Mouse (Mus musculus) neural tube, embryonic 15.5 days (tissue): ENCODE data around the gene Rbks. TPM values are rescaled to one million over a fixed set of nuclear protein-coding genes. Genes with fewer than 3 reads are reported as not detected.
A peak's percentile ranks its signal among the peaks of the same experiment; 100 is the strongest.
"Not testable (repeated sequence)": the region's sequence is repeated elsewhere in the genome, so short reads cannot be mapped to it uniquely, and the experiment has no call there.

Experiments
- ATAC-seq: fragments of 200-750 bp; cut with Nextera tagmentation; 2 replicates; pipeline ENCODE4 v1.8.0; 2017; ENCODE audit warnings: mild to moderate bottlenecking, moderate TSS enrichment, moderate library complexity; ENCODE audit not compliant: low FRiP score
- H3K27ac ChIP-seq: fragments of 300-500 bp; sonication (generic); replicated peaks from 2 replicates; pipeline ENCODE4 v1.5.1; 2015; ENCODE audit warnings: mild to moderate bottlenecking, inconsistent platforms
- H3K27me3 ChIP-seq: fragments of 300-500 bp; sonication (generic); replicated peaks from 2 replicates; pipeline ENCODE4 v1.6.1; 2015; ENCODE audit warnings: inconsistent platforms
- H3K36me3 ChIP-seq: fragments of 300-500 bp; sonication (generic); 2 replicates; pipeline ENCODE4 v1.6.1; 2015; ENCODE audit warnings: inconsistent platforms
- H3K4me1 ChIP-seq: fragments of 300-500 bp; sonication (generic); 2 replicates; pipeline ENCODE4 v1.6.1; 2015; ENCODE audit warnings: inconsistent platforms
- H3K4me2 ChIP-seq: fragments of 300-500 bp; sonication (generic); 2 replicates; pipeline ENCODE4 v1.6.1; 2015; ENCODE audit warnings: inconsistent platforms, mild to moderate bottlenecking, moderate library complexity
- H3K4me3 ChIP-seq: fragments of 300-500 bp; sonication (generic); replicated peaks from 2 replicates; pipeline ENCODE4 v1.5.1; 2015; ENCODE audit warnings: mild to moderate bottlenecking, inconsistent platforms
- H3K9ac ChIP-seq: fragments of 300-500 bp; sonication (generic); replicated peaks from 2 replicates; pipeline ENCODE4 v1.6.1; 2015; ENCODE audit warnings: mild to moderate bottlenecking, inconsistent platforms
- H3K9me3 ChIP-seq: fragments of 300-500 bp; sonication (generic); replicated peaks from 2 replicates; pipeline ENCODE4 v1.6.1; 2016; ENCODE audit warnings: inconsistent platforms
- WGBS: fragments of 180-500 bp; shearing (Covaris S2); methylation state at CpG from one replicate; pipeline ENCODE4 v1.1.7; 2015; ENCODE audit warnings: mixed read lengths; 5-methylcytosine and 5-hydroxymethylcytosine counted together
- polyA plus RNA-seq: library from polyadenylated mRNA; unstranded; fragments of >200 nt; fragmentation: Nextera tagmentation; extraction: Ambion mirVana; gene quantifications from 2 replicates; pipeline ENCODE4 v1.2.1, GENCODE M21; 2015

Rbks gene
- polyA plus RNA-seq, 1 experiment from 2014 or later, result 2.3 TPM

DNA sequence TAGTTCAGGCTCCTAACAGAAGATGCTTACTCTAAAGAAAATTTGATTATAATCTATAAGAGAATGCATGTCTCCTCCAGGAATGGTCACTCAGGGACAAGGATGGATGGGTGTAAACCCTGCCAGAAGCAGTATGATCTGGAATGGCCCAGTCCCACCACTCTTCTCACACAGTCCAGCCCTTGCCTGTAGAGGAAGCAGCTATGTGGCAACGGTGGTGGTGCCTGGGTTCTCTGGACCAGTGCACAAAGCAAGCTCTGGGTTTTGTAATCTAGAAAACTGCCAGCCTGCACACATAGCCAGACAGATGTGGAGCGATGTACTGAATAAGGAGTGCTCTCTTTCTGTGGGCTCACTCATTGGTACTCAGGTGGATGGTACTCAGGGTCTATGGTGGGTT is 56.9 kb downstream of the Rbks start:
- Histone ChIP-seq H3K9me3 (no peaks in the 10 kb centered on the region), H3K36me3 (no peaks in the 10 kb centered on the region), H3K27me3 (no peaks in the 10 kb centered on the region), H3K4me2 (no peak overlapping the region), H3K4me1 (no peaks in the 10 kb centered on the region), H3K27ac (no peak overlapping the region), H3K4me3 (no peak overlapping the region), H3K9ac (no peak overlapping the region)
- 96% methylated on average over 2 of the region's 2 CpGs for WGBS
- no peak for ATAC-seq

DNA sequence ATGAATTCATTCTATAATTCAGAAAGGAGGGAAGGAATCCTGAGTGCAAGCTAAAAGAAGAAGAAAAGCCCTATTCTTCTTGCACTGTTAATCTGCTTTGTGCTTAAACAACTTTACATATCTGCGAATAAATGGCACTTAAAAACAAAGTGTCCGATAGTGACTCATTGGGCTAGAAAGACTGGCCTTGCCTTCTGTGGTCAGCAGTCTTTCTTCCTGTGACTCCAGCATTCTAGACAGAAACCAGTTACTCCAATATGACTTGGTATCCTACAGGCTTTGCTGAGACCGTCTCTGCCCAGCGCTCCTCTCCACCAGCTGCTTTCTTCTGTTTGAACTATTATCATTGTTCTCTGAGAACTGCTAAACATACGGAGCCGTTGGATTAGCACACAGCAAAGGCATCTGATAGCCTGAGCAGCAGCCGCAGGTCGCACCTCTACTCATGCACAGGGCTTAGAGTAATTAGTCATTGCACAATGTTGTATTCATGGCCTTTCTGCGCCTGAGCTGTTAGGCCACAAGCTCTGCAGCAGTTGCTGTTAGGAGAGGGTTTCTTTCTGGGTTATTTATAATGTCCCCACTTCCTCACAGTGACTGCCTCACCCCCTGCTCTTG is 60.7 kb downstream of the Rbks start:
- no peak overlapping the region for H3K4me3 ChIP-seq
- H3K27ac ChIP-seq, result no peak overlapping the region
- H3K27me3 ChIP-seq, result no peaks in the 10 kb centered on the region
- 63% methylated on average over 9 of the region's 9 CpGs for WGBS
- no peak overlapping the region for H3K4me2 ChIP-seq
- no peaks in the 10 kb centered on the region for H3K36me3 ChIP-seq
- no peaks in the 10 kb centered on the region for H3K4me1 ChIP-seq
- ATAC-seq, result no peak
- no peaks in the 10 kb centered on the region for H3K9me3 ChIP-seq
- H3K9ac ChIP-seq, result no peak overlapping the region

DNA sequence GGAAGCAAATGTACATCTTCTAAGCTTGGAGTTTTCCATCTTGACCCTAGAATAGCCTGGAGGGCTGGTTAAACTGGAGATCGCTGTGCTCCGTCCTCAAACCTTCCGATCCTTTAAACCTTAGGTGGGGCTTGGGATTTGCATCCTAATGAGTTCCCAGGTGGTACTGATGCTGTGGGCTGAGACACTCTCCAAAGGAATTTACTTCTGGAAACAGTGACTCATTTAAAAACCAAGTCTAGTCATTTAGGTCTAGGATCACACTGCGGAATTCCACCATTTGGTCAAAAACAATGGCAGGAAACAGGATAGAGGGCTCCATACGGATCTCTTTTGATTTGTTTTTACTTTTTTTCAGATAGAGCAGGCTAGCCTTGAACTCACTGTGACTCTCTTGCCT is 62.7 kb downstream of the Rbks start:
- Histone ChIP-seq H3K27ac (no peak overlapping the region), H3K36me3 (no peaks in the 10 kb centered on the region), H3K9ac (no peak overlapping the region), H3K9me3 (no peaks in the 10 kb centered on the region), H3K4me2 (no peak overlapping the region), H3K4me3 (no peak overlapping the region), H3K4me1 (no peaks in the 10 kb centered on the region), H3K27me3 (no peaks in the 10 kb centered on the region)
- ATAC-seq, result no peak
- 75% methylated on average over 5 of the region's 5 CpGs for WGBS

DNA sequence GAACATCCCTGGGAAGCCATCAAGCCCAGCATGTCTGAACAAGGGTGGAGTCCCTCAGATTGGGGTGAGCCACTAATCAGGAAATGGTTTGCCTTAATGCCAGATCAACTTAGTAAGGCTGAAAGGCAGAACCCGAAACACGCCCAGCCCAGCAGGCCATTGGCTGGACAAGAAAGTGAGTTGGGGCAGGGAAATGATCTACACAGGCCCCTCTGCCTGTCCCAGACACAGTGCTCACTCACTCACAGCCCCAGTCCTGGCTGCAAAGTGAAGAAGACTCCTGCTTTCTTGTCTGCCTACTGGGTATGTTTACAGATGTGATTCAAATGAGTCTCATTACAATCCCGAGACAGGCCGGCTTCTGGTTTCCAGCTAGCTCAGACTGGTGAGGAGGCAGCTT is 63.3 kb downstream of the Rbks start:
- no peak overlapping the region for H3K27ac ChIP-seq
- WGBS, result 78% methylated on average over 4 of the region's 4 CpGs
- H3K4me1 ChIP-seq, result no peaks in the 10 kb centered on the region
- H3K9me3 ChIP-seq, result no peaks in the 10 kb centered on the region
- ATAC-seq, result no peak
- H3K27me3 ChIP-seq, result no peaks in the 10 kb centered on the region
- H3K9ac ChIP-seq, result no peak overlapping the region
- H3K4me3 ChIP-seq, result no peak overlapping the region
- H3K4me2 ChIP-seq, result no peak overlapping the region
- no peaks in the 10 kb centered on the region for H3K36me3 ChIP-seq

DNA sequence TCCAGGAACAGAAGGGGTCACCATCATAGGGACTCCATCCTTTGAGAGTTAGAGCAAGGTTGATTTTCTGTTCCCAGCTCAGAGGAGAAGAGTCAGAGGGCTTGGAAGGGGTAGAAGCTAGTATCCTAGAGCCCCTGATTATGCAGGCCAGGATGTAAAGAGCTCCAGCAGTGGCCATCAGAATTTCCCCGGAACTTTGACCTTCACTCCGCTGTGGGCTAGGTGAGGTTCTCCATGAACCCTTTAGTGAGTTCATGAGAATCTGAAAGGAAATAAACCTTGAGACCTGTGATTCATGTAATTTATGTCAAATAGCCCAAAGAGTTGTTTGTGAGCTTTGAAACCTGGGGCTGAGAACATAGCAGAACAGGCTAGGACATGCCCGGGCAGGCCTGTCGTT is 66.3 kb downstream of the Rbks start:
- H3K4me1 ChIP-seq, H3K27ac ChIP-seq, H3K9ac ChIP-seq, H3K27me3 ChIP-seq, ATAC-seq, H3K9me3 ChIP-seq, H3K4me2 ChIP-seq, H3K4me3 ChIP-seq, H3K36me3 ChIP-seq: not testable (repeated sequence)
- over 99% methylated on average over 4 of the region's 4 CpGs for WGBS

DNA sequence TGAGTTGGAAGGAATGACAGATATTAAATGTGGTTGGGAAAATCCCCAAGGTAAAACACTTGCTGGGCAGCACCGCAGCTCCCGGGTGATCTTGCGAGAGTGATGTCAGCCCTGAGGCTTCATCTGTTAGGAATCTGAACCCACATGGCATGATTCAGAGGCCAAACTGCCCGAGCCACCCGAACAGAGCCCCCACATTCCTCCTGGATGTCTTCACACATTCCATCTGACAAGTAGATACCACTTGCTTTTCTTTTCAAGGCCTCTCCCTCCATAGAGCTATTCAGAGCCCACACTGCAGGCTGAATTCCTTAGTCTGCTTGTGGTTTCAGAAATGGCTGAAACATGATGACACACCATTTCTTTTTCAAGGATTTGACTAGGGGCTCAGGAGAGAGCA is 67.4 kb downstream of the Rbks start:
- H3K9me3 ChIP-seq, result no peaks in the 10 kb centered on the region
- H3K4me3 ChIP-seq, result no peak overlapping the region
- H3K27me3 ChIP-seq, result no peaks in the 10 kb centered on the region
- no peak overlapping the region for H3K4me2 ChIP-seq
- H3K36me3 ChIP-seq, result no peaks in the 10 kb centered on the region
- H3K9ac ChIP-seq, result no peak overlapping the region
- ATAC-seq, result no peak
- H3K4me1 ChIP-seq, result no peaks in the 10 kb centered on the region
- no peak overlapping the region for H3K27ac ChIP-seq
- WGBS, result 69% methylated on average over 5 of the region's 5 CpGs

DNA sequence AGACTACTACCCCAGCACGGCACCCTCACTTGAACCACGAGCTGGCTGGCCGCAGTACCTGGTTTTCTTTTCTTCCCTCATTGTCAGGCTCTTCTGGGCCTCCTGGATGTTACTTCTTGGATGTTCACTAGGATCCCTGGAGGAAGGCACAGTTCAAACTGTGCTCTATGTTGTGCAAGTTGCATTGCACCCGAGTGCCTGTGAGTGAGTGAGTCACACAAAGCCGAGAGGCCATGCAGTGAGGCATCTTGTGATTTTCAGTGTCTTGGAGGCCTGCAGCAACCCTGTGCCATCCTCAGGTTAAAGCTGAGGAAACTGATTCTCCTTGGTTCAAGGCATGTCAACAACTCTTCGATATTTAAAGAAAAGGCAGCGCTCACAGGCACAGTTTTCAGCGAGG is 68.9 kb downstream of the Rbks start:
- Histone ChIP-seq H3K4me1 (no peaks in the 10 kb centered on the region), H3K4me3 (no peak overlapping the region), H3K27me3 (no peaks in the 10 kb centered on the region), H3K4me2 (no peak overlapping the region), H3K9ac (no peak overlapping the region), H3K27ac (no peak overlapping the region), H3K36me3 (no peaks in the 10 kb centered on the region), H3K9me3 (no peaks in the 10 kb centered on the region)
- ATAC-seq, result no peak
- 90% methylated on average over 8 of the region's 8 CpGs for WGBS

DNA sequence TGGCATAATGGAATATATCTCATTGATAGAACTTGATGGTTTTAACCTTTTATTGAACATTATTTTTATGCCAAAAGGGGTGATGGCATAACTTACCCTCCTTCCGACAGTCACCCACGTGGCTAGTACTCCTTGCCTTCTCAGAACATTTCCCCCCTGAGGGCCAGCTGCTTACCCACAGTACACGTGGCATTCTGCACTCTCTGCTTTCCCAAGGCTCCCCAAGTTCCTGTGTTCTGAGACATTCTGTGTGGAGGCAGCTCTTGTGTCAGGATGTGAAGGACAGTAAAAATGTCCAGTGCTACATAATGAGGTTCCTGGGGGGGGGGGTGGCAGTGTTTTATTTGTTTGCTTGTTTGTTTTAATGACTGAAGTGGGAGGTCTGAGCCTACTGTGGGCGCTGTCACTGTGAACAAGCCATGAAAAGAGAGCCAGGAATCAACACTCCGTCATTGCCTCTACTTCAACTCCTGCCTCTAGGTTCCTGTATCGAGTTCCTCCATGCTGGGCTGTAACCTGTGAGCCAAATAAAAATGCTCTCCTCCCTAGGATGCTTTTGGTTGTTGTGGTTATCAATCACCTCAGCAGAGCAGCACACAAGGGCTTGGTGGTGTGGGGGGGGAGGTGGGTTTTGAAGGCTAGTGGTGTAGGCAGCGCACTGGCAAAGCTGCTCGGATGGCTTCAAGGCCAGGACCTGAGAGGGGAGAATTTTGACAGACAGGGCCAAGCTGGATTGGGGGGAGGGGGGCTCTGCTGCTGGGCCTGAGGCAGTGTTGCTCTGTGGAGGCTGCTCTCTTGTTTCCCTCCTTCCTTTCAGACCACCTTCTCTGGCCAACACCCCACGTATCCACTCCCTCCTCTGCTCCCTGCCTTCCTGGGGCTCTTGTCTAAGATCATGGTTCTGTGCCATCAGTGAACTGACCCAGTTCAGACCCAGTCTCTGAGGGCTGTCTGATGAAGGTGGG is 69.6 kb downstream of the Rbks start:
- no peak overlapping the region for H3K4me3 ChIP-seq
- no peak for ATAC-seq
- no peak overlapping the region for H3K9ac ChIP-seq
- H3K36me3 ChIP-seq, result no peaks in the 10 kb centered on the region
- no peaks in the 10 kb centered on the region for H3K4me1 ChIP-seq
- WGBS, result 46% methylated on average over 9 of the region's 9 CpGs
- H3K4me2 ChIP-seq, result no peak overlapping the region
- no peaks in the 10 kb centered on the region for H3K9me3 ChIP-seq
- H3K27ac ChIP-seq, result no peak overlapping the region
- H3K27me3 ChIP-seq, result no peaks in the 10 kb centered on the region

DNA sequence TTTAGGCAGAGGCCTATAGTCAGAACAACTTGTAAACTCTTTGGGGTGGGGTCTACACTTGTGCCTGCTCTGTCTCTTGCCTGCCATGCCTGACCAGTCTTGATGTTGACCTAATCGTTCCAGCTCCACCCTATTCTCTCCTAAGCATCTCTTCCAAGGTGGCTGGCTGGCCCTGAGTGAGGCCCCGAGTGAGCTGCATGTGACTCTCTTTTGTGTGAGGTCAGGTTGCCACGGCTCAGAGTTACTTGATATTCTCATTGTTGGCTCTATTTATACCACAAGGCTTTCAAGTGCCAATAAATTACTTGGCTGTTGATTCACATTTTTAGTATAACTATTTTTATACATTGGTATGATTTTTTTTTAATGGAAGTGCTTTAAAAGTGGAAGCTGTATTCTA is 70.3 kb downstream of the Rbks start:
- Histone ChIP-seq H3K27me3 (no peaks in the 10 kb centered on the region), H3K27ac (no peak overlapping the region), H3K36me3 (peaks cover 6% of the 10 kb centered on the region), H3K9ac (no peak overlapping the region), H3K9me3 (no peaks in the 10 kb centered on the region), H3K4me1 (no peaks in the 10 kb centered on the region), H3K4me2 (no peak overlapping the region), H3K4me3 (no peak overlapping the region)
- no peak for ATAC-seq
- WGBS, result 31% methylated on average over 3 of the region's 3 CpGs

DNA sequence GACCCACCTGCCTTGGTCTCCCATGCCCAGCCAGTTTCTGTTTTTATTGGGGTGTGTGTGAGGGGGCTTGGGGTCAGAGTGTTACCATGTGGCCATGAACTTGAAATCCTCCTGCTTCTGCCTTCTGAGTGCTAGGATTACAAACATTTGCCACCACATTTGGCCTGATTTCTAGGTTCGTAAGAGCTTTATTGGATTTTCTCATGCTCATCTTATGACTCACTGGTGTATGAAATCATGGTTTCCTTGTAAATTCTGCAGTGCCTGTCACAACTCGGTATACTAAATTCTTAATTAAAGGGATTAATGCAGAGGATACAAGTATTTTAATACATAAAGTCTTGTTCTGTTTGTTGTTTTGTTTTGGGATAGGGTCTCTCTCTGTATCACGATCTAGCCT is 77.1 kb downstream of the Rbks start:
- WGBS, result 91% methylated on average over 3 of the region's 3 CpGs
- Histone ChIP-seq H3K4me2 (no peak overlapping the region), H3K4me3 (no peak overlapping the region), H3K4me1 (peaks cover 2% of the 10 kb centered on the region; the same call in 1 of the 2 replicates), H3K27me3 (no peaks in the 10 kb centered on the region), H3K36me3 (peaks cover 37% of the 10 kb centered on the region), H3K27ac (no peak overlapping the region), H3K9me3 (no peaks in the 10 kb centered on the region), H3K9ac (no peak overlapping the region)
- ATAC-seq, result no peak

DNA sequence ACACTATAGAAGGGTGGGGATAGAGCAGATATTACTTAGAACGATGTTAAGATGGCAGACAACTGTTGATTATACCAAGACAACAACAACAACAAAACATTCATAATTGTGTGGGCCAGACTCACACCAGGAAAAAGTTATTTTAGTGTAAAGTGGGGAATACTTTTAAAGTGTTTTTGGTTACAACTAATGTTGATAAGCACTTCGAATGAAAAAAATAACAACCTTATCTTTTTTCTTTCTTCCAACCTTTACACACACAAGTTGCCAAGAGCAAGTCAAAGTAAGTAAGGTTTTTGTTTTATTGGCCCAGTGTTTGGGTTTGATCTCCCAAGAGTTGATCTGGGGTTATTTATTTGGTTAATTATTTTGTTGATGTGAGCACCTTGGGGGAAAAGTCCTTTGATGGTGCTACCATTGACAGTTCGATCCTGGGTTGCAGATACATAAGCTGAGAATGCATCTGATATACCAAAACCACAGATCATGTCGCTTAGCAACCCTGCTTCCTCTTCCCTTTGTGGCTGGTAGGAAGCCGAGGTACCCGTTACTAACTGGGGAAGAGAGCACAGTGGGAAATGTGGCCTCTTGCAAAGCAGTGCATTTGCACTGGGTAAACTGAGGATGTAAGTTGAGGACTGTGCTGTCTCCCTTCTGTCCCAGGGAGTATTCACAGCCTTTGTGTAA is 82.9 kb downstream of the Rbks start:
- H3K4me1 ChIP-seq, result peaks cover 14% of the 10 kb centered on the region
- H3K4me2 ChIP-seq, result peak overlapping the region; percentile 57
- peaks cover 15% of the 10 kb centered on the region for H3K36me3 ChIP-seq
- H3K27me3 ChIP-seq, result no peaks in the 10 kb centered on the region
- H3K9me3 ChIP-seq, result no peaks in the 10 kb centered on the region
- peak overlapping the region; percentile 84 for H3K9ac ChIP-seq
- peak overlapping the region; percentile 90 for H3K27ac ChIP-seq
- ATAC-seq, result 0 out of 2 replicates have a peak, but pooled peaks have one; percentile 23
- 45% methylated on average over 6 of the region's 6 CpGs for WGBS
- peak overlapping the region; percentile 94 for H3K4me3 ChIP-seq
